Mouse (Mus musculus) macrophage (primary cell): Measurements from ENCODE around the gene Rps27a. TPM values are rescaled to one million over a fixed set of nuclear protein-coding genes. Genes with fewer than 3 reads are reported as not detected.

ENCODE experiments used
- H3K27ac ChIP-seq: fragments of 350-480 bp; formaldehyde crosslinking; 2 replicates; pipeline ENCODE4 v1.9.0; 2021
- H3K36me3 ChIP-seq: fragments of 350-480 bp; formaldehyde crosslinking; 2 replicates; pipeline ENCODE4 v1.9.0; 2021; ENCODE audit errors: inconsistent target
- H3K4me3 ChIP-seq: fragments of 350-480 bp; formaldehyde crosslinking; 2 replicates; pipeline ENCODE4 v1.9.0; 2021; ENCODE audit errors: inconsistent target
- H3K79me2 ChIP-seq: fragments of 350-480 bp; formaldehyde crosslinking; 2 replicates; pipeline ENCODE4 v1.9.0; 2021; ENCODE audit errors: inconsistent target
- WGBS: methylation state at CpG from one replicate; pipeline ENCODE4 v1.1.7; 2026; ENCODE audit warnings: inconsistent platforms; ENCODE audit not compliant: missing documents; 5-methylcytosine and 5-hydroxymethylcytosine counted together
- polyA plus RNA-seq: library from polyadenylated mRNA; stranded (reverse); fragments of 250-400 nt; gene quantifications from 3 replicates; pipeline ENCODE4 v1.2.4, GENCODE M21; 2018; ENCODE audit warnings: inconsistent platforms
- total RNA-seq, 78 experiments: library from RNA; depleted of rRNA; stranded (reverse); fragments of 250-400 nt; gene quantifications; 1 replicate in 9 of 78; 2 replicates in 24 of 78; 3 replicates in 43 of 78; 4 replicates in 2 of 78; pipeline ENCODE4 v1.2.4; 2018; ENCODE audit warnings: inconsistent platforms in 56 of 78

The Rps27a gene
- 100 to 1,000 TPM in 20 of 26 experiments, 10 to 100 TPM in 6; 66.2 to 272 (median 126) TPM for total RNA-seq (2018; cell fraction: chromatin; rRNA removed)
- total RNA-seq (2018; cell fraction: cytosol; rRNA removed), result 1,000 to 10,000 TPM in 13 of 26 experiments, 100 to 1,000 TPM in 13; 722 to 1,645 (median 996) TPM
- total RNA-seq (2018; cell fraction: nucleus; rRNA removed), result 100 to 1,000 TPM; 146 to 360 (median 243) TPM
- polyA plus RNA-seq, result 595 to 1,446 TPM (median 1,246 TPM) in 3 replicates

DNA sequence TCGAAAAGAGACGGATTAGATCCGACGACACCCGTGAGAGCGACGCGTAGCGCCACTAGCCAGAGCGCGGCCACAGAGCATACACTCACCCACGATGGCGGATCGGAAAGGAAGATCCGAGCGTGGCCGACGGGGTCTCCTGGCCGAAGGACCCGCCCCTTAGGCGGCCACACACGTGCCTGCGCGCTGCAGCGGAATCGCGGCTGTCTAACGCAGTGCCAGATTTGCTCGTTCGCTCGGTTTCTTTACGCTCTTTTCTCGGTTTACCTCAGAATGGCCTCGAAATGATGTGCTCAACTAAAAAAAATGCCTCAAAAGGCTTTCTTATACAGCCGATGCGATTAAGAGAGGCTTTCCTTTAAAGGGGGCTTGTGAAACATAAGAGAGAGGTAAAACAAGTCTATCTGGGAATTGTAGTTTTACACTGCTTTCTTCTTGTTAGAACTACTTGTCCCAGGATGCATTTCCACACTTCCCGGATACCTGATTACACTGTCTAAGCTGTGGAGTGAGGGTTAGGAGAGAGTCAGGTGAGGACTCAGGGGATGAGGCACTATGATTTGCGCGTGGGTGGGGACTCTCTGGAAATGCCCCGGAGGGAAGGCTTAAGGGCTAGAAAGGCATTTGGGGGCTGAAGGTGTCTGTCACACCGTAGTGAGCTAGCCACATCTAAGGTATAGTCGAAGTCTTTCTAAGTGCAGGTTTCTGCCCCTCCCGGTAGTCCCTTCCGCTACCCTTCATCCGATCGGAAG, at the start of gene Rps27a, which contains the start of gene Clhc1:
Gene Rps27a (minus strand): TSS at position 358 of the 752 bp plus-strand sequence.
Gene Clhc1 (plus strand): TSS at position 199 of the 752 bp plus-strand sequence.
- H3K27ac ChIP-seq, result peak within 1 kb of the TSS; percentile 94
- peaks cover 19% of the 10 kb centered on the region for H3K36me3 ChIP-seq
- WGBS, result under 1% methylated on average over 46 of the region's 46 CpGs
- peak within 1 kb of the TSS; percentile 92 for H3K4me3 ChIP-seq
- peaks cover 25% of the 10 kb centered on the region for H3K79me2 ChIP-seq

DNA sequence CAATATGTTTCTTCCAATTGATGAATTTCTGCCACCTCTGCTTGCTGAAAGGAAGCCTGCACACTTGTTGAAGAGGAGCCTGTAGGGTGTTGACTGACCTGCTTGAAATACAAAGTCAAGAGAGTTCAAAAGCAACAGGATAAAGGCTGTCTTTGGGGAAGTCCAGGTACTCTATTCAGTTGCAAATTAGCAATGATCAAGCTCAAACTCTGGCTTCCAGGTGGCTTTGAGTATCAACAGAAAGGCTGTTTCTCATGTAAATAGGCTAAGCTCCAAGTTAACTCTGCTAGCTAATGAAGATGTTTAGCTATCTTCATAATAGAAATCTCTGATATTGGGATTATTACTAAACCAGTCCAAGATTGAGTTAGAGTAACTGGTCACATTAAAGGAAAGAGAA, 49.2 kb upstream of the Rps27a start:
- H3K4me3 ChIP-seq, result no peak overlapping the region

DNA sequence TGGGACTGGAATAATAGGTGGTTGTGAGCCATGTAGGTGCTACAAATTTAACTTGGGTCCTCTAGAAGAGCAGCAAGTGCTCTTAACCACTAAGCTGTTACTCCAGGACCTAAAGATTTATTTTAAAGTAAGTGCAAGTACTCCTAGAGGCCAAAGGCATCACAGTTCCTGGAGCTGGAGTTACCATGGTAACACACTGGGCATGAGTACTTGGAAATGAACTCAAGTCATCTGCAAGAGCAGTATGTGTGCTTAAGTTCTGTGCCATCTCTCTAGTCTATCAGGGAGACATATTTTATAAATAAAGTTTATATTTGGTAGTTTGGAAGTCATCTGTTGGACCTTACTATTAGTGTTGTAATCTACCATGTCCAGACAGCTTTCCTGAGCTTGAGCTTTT, 47.3 kb upstream of the Rps27a start:
- H3K4me3 ChIP-seq, result no peak overlapping the region
- no peak overlapping the region for H3K27ac ChIP-seq
- no peaks in the 10 kb centered on the region for H3K36me3 ChIP-seq
- H3K79me2 ChIP-seq, result no peaks in the 10 kb centered on the region

More for the DNA sequence above, 49.2 kb upstream of the Rps27a start:
- H3K36me3 ChIP-seq, result no peaks in the 10 kb centered on the region
- H3K79me2 ChIP-seq, result no peaks in the 10 kb centered on the region
- no peak overlapping the region for H3K27ac ChIP-seq

- Histone ChIP-seq H3K36me3 (no peaks in the 10 kb centered on the region), H3K27ac (no peak overlapping the region), H3K4me3 (no peak overlapping the region), H3K79me2 (no peaks in the 10 kb centered on the region)
These were observed 31.7 kb upstream of the Rps27a start for GRCm38 (mm10) chr11:29579610-29580009.

DNA sequence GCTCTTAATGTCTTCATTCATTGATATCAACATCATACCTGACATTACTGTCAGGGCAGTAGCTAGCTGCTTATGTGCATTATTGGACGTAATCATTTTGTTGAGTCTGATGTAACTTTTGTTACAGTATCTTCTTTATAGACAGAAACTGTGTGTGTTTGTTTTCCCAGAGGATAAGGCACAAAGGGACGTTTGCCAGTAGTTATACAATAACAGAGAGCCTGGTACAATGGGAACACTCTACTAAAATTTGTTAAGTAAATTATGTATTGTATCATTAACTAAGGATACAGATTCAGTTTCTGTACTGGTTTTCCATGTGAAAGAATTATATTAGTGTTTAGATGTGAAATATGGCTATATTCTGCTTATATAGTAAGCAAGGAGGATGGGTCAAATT, 24.7 kb upstream of the Rps27a start:
- H3K36me3 ChIP-seq, result no peaks in the 10 kb centered on the region
- H3K79me2 ChIP-seq, result no peaks in the 10 kb centered on the region

GRCm38 (mm10) chr11:29571536-29571935, 23.6 kb upstream of the Rps27a start:
- H3K4me3 ChIP-seq, result no peak overlapping the region
- H3K36me3 ChIP-seq, result no peaks in the 10 kb centered on the region
- WGBS, result 69% methylated on average over 3 of the region's 3 CpGs

More for the DNA sequence above, 24.7 kb upstream of the Rps27a start:
- 88% methylated on average over 2 of the region's 2 CpGs for WGBS
- H3K4me3 ChIP-seq, result no peak overlapping the region
- no peak overlapping the region for H3K27ac ChIP-seq

DNA sequence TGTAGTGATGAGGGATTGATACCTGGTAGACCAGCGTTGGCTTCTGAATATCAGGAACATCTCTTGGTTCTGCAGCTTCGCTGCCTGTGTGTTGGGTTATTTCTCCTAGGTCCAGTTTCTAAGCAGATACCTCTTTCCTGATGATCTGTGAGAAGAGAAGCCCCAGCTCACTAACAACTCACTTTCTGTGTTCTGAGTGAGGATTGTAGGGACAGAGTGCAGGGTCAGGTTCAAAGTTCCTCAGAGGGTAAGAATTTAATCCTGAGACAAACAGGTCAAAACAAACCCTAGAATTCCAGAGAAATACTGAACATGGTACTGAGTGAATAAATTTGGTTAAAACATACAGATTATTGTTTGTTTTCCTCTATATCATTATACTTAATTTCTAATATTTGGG, 15.5 kb upstream of the Rps27a start:
- Histone ChIP-seq H3K27ac (no peak overlapping the region), H3K79me2 (no peaks in the 10 kb centered on the region), H3K4me3 (no peak overlapping the region), H3K36me3 (no peaks in the 10 kb centered on the region)
- WGBS, result 97% methylated on average over 2 of the region's 2 CpGs

More at GRCm38 (mm10) chr11:29571536-29571935, 23.6 kb upstream of the Rps27a start:
- Histone ChIP-seq H3K27ac (no peak overlapping the region), H3K79me2 (no peaks in the 10 kb centered on the region)

DNA sequence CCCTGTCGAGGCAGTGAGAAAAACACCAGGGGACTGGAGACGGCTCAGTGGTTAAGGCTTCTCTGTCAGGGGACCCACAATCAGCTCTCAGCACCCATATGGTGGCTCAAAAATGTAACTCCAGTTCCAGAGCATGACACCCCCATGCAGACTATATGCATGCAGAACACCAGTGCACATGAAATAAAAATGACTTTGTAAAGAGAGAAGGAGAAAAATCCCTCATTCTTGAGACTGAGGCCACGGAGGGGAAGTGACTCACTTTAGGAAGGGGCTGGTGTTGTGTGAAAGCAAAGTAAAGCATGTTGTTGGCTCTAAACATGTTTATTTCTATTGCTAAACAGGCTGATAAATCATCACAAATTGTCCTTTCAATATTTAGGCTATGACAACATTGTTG, 13.1 kb upstream of the Rps27a start:
- Histone ChIP-seq H3K79me2 (no peaks in the 10 kb centered on the region), H3K36me3 (no peaks in the 10 kb centered on the region), H3K27ac (no peak overlapping the region), H3K4me3 (no peak overlapping the region)
- WGBS, result 90% methylated on average over 3 of the region's 3 CpGs

DNA sequence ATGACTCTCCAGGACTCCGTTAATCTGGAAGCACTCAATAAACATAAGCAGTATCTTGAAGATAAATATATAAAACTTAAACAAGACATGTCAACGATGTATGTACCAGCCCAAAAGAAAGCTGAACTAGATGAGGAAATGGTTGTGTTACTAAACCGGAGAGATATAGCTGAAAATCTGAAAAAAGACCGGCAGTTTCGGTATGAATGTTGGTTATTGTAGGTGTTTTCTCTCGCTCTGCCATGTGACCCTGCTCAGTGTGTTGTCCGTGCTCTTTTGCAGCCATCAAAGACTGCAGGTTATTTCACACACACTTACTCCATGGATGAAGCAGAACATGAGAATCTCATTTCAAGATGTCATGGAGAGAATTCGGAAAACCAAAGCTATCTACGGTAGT, 12.5 kb upstream of the Rps27a start:
- 91% methylated on average over 9 of the region's 9 CpGs for WGBS
- H3K36me3 ChIP-seq, result no peaks in the 10 kb centered on the region
- H3K27ac ChIP-seq, result no peak overlapping the region
- no peak overlapping the region for H3K4me3 ChIP-seq
- no peaks in the 10 kb centered on the region for H3K79me2 ChIP-seq

DNA sequence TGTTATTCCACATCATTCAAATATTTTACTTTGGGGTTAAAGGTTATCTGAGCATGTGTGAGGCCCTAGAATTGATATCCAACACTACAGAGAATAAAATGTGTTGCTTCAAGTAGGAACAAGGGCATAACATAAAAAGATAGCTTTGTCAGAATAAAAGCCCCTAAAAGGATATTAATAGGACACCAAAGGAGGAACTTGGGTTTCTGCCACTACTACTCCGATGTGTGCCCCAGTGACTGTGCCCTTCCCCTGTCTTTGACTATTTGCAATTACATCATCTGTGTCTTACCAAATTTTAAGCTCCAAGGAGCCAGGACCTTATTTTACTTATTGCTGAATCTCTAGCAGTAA, 1.5 kb upstream of the Rps27a start:
- H3K79me2 ChIP-seq, result peaks cover 25% of the 10 kb centered on the region
- no peak overlapping the region for H3K4me3 ChIP-seq
- 0% methylated on average over 1 of the region's 1 CpGs for WGBS
- H3K36me3 ChIP-seq, result peaks cover 12% of the 10 kb centered on the region
- peak overlapping the region; percentile 94 for H3K27ac ChIP-seq

DNA sequence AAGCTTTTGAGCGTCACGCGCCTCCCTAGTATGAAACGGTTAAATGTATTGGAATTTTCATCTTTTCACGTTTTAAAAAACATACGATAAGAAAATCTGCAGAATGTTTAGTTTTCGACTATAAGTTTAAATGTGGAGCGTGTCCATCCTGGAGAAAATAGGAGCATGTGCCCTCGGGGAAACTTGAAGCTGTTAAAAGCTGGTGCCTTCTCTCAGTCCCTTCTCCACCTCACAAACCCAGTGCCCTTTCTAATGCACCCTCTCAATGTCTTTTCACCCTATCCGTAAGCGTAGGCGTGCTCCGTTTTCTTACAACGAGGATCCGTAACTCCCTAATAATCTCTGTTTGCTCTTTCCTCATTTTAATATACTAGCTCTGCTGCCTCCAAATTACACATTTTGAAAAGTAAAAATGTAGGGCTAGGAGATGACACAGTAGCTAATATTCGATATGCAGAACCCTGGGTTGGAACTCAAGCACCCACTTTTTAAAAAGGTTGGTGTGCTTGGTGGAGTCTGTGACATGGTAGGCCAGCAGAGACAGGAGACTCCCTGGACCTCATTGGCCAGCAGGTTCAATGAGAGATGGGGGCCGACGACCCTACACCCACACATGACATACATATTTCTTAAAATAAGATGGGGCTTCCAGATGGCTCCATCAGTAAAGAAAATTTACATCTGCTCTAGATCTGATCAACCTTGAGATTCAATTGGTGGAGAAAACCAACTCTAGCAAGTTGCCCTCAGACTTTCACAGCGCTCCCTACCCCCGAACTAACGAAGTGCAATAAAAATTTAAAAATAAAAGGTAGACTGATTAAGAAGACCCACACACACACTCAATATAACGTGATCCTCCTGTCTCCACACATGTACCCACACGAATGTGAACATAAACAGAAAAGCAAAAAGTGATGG, 855 bp upstream of the Rps27a start:
- 20% methylated on average over 23 of the region's 23 CpGs for WGBS
- peaks cover 25% of the 10 kb centered on the region for H3K79me2 ChIP-seq
- peak overlapping the region; percentile 94 for H3K27ac ChIP-seq
- H3K4me3 ChIP-seq, result peak overlapping the region; percentile 92
- H3K36me3 ChIP-seq, result peaks cover 18% of the 10 kb centered on the region

DNA sequence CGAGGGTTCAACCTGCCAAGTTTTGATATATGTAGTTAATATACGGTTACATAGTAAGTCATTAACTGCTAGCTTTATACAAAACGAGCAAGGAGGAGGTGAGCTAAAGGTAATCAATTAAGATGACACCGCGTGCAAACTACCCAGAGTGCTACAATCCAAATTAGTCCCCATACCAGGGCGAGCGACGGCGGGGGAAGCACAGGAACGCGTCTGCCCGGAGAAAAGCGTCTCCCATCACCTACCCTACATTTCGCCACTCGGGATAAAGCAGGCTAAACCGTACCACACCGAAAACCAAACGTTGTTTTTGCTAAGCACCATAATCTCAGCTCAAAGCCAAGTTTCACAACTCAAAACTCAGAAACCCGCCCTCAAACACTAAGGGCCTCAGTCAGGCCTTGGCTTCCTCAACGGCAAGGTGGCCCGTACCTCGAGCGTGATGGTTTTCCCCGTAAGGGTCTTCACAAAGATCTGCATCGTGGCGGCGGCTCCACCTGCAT, 609 bp downstream of the Rps27a start:
- WGBS, result 2% methylated on average over 27 of the region's 27 CpGs
- peaks cover 19% of the 10 kb centered on the region for H3K36me3 ChIP-seq
- peaks cover 25% of the 10 kb centered on the region for H3K79me2 ChIP-seq
- peak overlapping the region; percentile 94 for H3K27ac ChIP-seq
- H3K4me3 ChIP-seq, result peak overlapping the region; percentile 92

DNA sequence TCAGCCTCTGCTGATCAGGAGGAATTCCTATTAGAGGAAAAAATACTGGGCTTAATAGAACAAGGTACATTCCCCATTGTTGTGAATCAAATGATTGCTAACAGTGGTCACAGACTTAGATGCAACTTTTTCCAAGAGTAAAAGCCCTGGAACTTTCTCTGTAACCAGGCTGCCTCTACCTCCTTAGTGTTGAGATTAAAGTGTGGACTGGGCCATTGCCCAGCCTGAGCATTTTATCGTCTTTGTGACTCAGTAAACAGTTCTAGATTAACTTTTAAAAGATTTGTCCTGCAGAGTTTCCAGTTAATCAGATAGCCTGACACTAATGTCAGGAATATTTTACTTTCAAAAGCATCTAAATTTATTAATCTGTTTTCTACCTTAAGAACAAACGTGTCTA, 1.1 kb downstream of the Rps27a start:
- peaks cover 19% of the 10 kb centered on the region for H3K36me3 ChIP-seq

GRCm38 (mm10) chr11:29546297-29546696, 1.6 kb downstream of the Rps27a start:
- H3K27ac ChIP-seq, result peak overlapping the region; percentile 94
- H3K36me3 ChIP-seq, result peaks cover 24% of the 10 kb centered on the region
- H3K79me2 ChIP-seq, result peaks cover 25% of the 10 kb centered on the region
- peak overlapping the region; percentile 92; the same call in 1 of the 2 replicates for H3K4me3 ChIP-seq
- 42% methylated on average over 2 of the region's 2 CpGs for WGBS

More for the DNA sequence above, 1.1 kb downstream of the Rps27a start:
- peak overlapping the region; percentile 94 for H3K27ac ChIP-seq
- peak overlapping the region; percentile 92 for H3K4me3 ChIP-seq
- WGBS, result 15% methylated on average over 2 of the region's 2 CpGs
- H3K79me2 ChIP-seq, result peaks cover 25% of the 10 kb centered on the region
